Mouse (Mus musculus) hindbrain, embryonic 16.5 days (tissue): ENCODE data around the gene Smtn. TPM values are rescaled to one million over a fixed set of nuclear protein-coding genes. Genes with fewer than 3 reads are reported as not detected.

Experiments
- ATAC-seq: fragments of 200-750 bp; cut with Nextera tagmentation; 2 replicates; pipeline ENCODE4 v1.8.0; 2017; ENCODE audit warnings: moderate TSS enrichment, moderate library complexity
- H3K27ac ChIP-seq: fragments of 300-500 bp; sonication (generic); 2 replicates; pipeline ENCODE4 v1.5.1; 2014; ENCODE audit warnings: low read depth, mild to moderate bottlenecking, control low read depth, low read length, moderate library complexity
- H3K27me3 ChIP-seq: fragments of 300-500 bp; sonication (generic); replicated peaks from 2 replicates; pipeline ENCODE4 v1.6.1; 2014; ENCODE audit warnings: low read length; ENCODE audit not compliant: control insufficient read depth, insufficient read depth
- H3K36me3 ChIP-seq: fragments of 300-500 bp; sonication (generic); 2 replicates; pipeline ENCODE4 v1.6.1; 2014; ENCODE audit warnings: mild to moderate bottlenecking, low read length, moderate library complexity, mixed read lengths; ENCODE audit not compliant: control insufficient read depth, insufficient read depth
- H3K4me1 ChIP-seq: fragments of 300-500 bp; sonication (generic); 2 replicates; pipeline ENCODE4 v1.6.1; 2014; ENCODE audit warnings: low read depth, low read length; ENCODE audit not compliant: control insufficient read depth, insufficient read depth
- H3K4me2 ChIP-seq: fragments of 300-500 bp; sonication (generic); 2 replicates; pipeline ENCODE4 v1.6.1; 2014; ENCODE audit warnings: mild to moderate bottlenecking, low read length, control low read depth, moderate library complexity
- H3K4me3 ChIP-seq: fragments of 300-500 bp; sonication (generic); 2 replicates; pipeline ENCODE4 v1.5.1; 2014; ENCODE audit warnings: mild to moderate bottlenecking, low read length, control low read depth, moderate library complexity
- H3K9ac ChIP-seq: fragments of 300-500 bp; sonication (generic); 2 replicates; pipeline ENCODE4 v1.6.1; 2014; ENCODE audit warnings: low read depth, mild to moderate bottlenecking, control low read depth, low read length, moderate library complexity
- H3K9me3 ChIP-seq: fragments of 300-500 bp; sonication (generic); 2 replicates; pipeline ENCODE4 v1.6.1; 2014; ENCODE audit warnings: mild to moderate bottlenecking, low read length, moderate library complexity; ENCODE audit not compliant: control insufficient read depth
- WGBS: fragments of 180-500 bp; shearing (Covaris S2); extraction: QIAGEN DNeasy Blood & Tissue Kit; methylation state at CpG from one replicate; pipeline ENCODE4 v1.1.7; 2014; 5-methylcytosine and 5-hydroxymethylcytosine counted together
- polyA plus RNA-seq: library from polyadenylated mRNA; unstranded; fragments of >200 nt; fragmentation: Nextera tagmentation; extraction: Ambion mirVana; gene quantifications from 2 replicates; pipeline ENCODE4 v1.2.1, GENCODE M21; 2015

Gene Smtn
- polyA plus RNA-seq, 1 experiment from 2014 or later: 15.2 TPM

- H3K9me3 ChIP-seq: no peaks in the 10 kb centered on the region
- no peak for ATAC-seq
- H3K27ac ChIP-seq: no peak overlapping the region
- no peak overlapping the region for H3K4me3 ChIP-seq
- whole genome bisulfite sequencing: 86% methylated on average over 17 of the region's 17 CpGs
- H3K9ac ChIP-seq: no peak overlapping the region
- H3K36me3 ChIP-seq: no peaks in the 10 kb centered on the region
- no peaks in the 10 kb centered on the region for H3K27me3 ChIP-seq
- H3K4me2 ChIP-seq: no peak overlapping the region
- H3K4me1 ChIP-seq: peaks cover 13% of the 10 kb centered on the region
Observed at GRCm38 (mm10) chr11:3533406-3533932, 6.9 kb downstream of the Smtn start.

DNA sequence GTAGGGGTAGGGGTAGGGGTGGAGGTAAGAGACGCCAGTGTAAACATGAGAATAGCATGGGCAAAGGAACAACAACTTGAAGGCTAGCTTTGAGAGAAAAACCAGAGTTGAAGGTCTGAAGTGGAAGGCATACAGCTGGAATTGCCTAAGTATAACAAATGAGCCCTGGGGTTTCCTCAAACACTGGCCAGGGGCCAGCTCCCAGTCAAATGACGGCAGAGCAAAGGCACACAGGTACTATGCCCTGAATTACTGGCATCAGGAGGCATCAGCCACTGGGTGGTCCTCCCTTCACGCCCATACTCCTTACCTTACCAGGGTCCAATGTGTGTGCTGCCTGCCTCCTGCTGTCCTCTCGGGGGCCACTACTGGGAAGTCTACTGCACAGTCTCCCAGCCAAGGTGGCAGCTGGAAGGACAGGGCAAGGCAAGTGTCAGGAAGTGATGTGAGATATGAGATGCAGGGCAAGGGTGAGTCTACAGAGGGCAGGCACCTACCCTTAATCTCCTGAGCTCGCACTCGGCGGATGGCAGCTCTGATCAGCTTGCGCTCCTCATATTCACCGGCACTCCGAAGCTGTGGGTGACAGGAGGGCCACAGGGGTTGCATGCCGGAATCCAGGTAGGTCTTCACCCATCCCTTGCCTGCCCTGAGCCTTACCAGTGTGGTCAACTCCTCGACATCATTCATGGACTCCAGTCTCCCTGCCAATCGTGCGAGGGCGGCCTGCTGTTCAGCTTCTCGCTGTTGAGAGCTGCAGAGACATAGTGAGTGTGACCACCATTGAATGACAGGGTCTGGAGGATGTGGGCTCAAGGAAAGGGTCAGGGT, 8.1 kb downstream of the Smtn start:
- no peaks in the 10 kb centered on the region for H3K36me3 ChIP-seq
- H3K9me3 ChIP-seq: no peaks in the 10 kb centered on the region
- H3K4me2 ChIP-seq: no peak overlapping the region
- H3K9ac ChIP-seq: no peak overlapping the region
- H3K4me3 ChIP-seq: no peak overlapping the region
- 96% methylated on average over 16 of the region's 16 CpGs for WGBS
- ATAC-seq: no peak
- no peaks in the 10 kb centered on the region for H3K27me3 ChIP-seq
- H3K4me1 ChIP-seq: peaks cover 13% of the 10 kb centered on the region
- H3K27ac ChIP-seq: no peak overlapping the region

- Histone ChIP-seq H3K27me3 (no peaks in the 10 kb centered on the region), H3K27ac (no peak overlapping the region), H3K36me3 (no peaks in the 10 kb centered on the region), H3K9ac (no peak overlapping the region), H3K9me3 (no peaks in the 10 kb centered on the region), H3K4me3 (no peak overlapping the region), H3K4me1 (peaks cover 13% of the 10 kb centered on the region), H3K4me2 (no peak overlapping the region)
- 74% methylated on average over 6 of the region's 6 CpGs for WGBS
- ATAC-seq: no peak
Observed at GRCm38 (mm10) chr11:3531634-3532033, 8.8 kb downstream of the Smtn start.

GRCm38 (mm10) chr11:3530731-3531130, 9.7 kb downstream of the Smtn start:
- Histone ChIP-seq H3K4me1 (peaks cover 8% of the 10 kb centered on the region; the same call in 1 of the 2 replicates), H3K27me3 (no peaks in the 10 kb centered on the region), H3K4me2 (no peak overlapping the region), H3K9me3 (no peaks in the 10 kb centered on the region), H3K27ac (no peak overlapping the region), H3K4me3 (no peak overlapping the region), H3K36me3 (no peaks in the 10 kb centered on the region), H3K9ac (no peak overlapping the region)
- ATAC-seq: no peak
- 88% methylated on average over 3 of the region's 3 CpGs for WGBS

DNA sequence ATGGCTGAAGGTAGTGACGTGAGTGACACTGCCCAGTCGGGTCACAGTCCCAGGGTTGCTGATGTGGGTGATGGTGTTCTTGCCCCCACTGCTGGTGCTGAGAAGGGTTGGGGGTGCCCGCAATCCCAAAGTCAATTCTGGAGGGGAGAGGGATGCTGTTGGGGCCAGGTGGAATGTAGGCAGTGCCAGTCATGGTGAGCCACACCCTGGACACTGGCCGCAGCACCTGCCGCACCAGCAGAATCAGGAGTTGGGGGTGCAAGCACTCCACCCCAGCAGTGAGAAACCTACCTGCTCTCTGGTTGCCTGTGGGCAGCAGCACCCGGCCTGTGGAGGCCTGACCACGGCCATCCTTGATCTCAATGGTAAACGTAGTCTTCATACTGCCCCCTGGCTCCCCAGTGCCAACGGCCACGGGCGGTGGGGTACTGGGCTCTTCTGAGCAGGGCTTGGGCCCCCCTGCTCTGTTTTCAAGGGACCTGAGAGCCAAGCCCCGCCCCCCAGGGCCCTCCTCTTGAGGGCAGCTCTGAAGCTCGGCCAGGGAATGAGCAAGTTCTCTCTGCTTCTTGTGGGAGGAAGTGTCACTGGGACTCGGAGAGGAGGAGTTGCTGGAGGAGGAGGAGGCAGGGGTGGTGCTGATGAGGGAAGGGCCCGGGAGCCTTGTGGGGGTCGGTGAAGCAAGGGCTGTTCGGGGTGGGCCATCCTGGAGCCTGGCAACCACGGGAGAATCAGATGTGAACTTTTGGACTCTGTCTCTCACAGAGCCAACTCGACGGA, 10.7 kb downstream of the Smtn start:
- ATAC-seq: no peak
- WGBS: 81% methylated on average over 20 of the region's 20 CpGs

DNA sequence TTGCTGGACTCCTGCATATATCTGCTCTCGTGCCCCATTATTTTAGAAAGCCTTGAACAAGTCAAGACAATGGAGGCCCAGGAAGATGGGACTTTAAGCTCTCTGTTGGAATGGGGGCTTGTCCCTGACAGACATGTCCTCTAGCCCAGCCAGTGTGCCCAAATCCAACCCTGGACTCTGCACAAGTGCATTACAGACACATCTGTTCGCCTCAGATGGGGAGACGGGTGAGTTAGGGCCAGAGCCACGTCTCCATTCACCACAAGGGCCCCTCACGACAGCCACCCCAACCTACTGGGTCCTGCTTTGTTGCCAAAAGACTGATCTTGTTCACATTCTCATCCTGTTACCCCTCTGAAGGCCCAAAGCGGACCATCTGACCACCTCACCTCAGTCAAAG, 12.2 kb downstream of the Smtn start:
- 79% methylated on average over 6 of the region's 6 CpGs for WGBS
- no peak for ATAC-seq
- no peaks in the 10 kb centered on the region for H3K9me3 ChIP-seq

More for the DNA sequence above, 10.7 kb downstream of the Smtn start:
- no peak overlapping the region for H3K4me2 ChIP-seq
- no peaks in the 10 kb centered on the region for H3K36me3 ChIP-seq
- H3K27me3 ChIP-seq: no peaks in the 10 kb centered on the region
- H3K9ac ChIP-seq: no peak overlapping the region
- no peak overlapping the region for H3K27ac ChIP-seq
- no peak overlapping the region for H3K4me3 ChIP-seq
- H3K9me3 ChIP-seq: no peaks in the 10 kb centered on the region
- H3K4me1 ChIP-seq: no peaks in the 10 kb centered on the region

GRCm38 (mm10) chr11:3527766-3528165, 12.6 kb downstream of the Smtn start:
- ATAC-seq: no peak
- WGBS: 83% methylated on average over 8 of the region's 8 CpGs
- Histone ChIP-seq H3K9me3 (no peaks in the 10 kb centered on the region), H3K9ac (no peak overlapping the region), H3K36me3 (no peaks in the 10 kb centered on the region), H3K27me3 (no peaks in the 10 kb centered on the region), H3K27ac (no peak overlapping the region), H3K4me3 (no peak overlapping the region), H3K4me1 (no peaks in the 10 kb centered on the region), H3K4me2 (no peak overlapping the region)

More for the DNA sequence above, 12.2 kb downstream of the Smtn start:
- Histone ChIP-seq H3K27ac (no peak overlapping the region), H3K9ac (no peak overlapping the region), H3K27me3 (no peaks in the 10 kb centered on the region), H3K4me3 (no peak overlapping the region), H3K4me2 (no peak overlapping the region), H3K4me1 (no peaks in the 10 kb centered on the region), H3K36me3 (no peaks in the 10 kb centered on the region)

DNA sequence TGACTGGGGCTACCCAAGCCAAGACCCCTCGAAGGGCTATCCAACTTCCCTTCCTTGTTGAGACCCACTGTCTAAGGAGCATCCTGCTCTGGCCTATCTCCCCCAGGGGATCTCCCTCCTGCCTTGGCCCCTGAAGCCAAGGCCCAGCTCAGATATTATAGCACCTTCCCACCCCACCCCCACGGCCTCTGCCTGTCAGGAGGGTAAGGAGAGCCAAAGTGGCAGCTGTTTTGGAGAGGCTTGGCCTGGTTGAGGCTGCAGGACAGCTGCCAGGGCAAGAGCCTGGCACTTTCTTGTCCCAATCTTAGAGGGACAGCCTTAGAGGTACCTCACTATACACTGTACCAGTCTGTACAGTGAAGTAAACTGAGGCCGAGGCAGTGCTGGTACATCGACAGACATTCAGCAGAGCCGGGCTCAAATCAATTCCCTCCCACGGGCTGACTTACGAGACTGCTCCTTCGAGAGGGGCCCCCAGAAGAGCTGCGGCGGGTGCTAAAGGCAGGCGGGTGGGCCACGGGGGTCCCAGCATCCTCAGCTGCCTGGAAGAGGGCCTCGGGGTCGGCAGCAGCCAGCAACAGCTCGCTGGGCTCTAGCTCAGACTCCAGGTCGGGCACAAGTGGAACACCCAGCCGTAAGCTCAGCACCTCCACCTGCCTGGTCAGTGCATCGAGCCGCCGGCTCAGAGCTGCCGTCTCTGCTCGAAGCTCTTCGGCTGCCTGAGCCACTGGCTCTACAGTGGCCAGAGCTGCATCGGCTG, 13.3 kb downstream of the Smtn start:
- Histone ChIP-seq H3K9ac (no peak overlapping the region), H3K4me2 (no peak overlapping the region), H3K27ac (no peak overlapping the region), H3K4me3 (no peak overlapping the region), H3K9me3 (no peaks in the 10 kb centered on the region), H3K4me1 (no peaks in the 10 kb centered on the region), H3K27me3 (no peaks in the 10 kb centered on the region), H3K36me3 (no peaks in the 10 kb centered on the region)
- WGBS: 93% methylated on average over 24 of the region's 24 CpGs
- ATAC-seq: no peak
